Mouse (Mus musculus) layer of hippocampus, adult 9-10 months (tissue): ENCODE data around the gene Cdadc1.
"Not testable (repeated sequence)": the region's sequence is repeated elsewhere in the genome, so short reads cannot be mapped to it uniquely, and the experiment has no call there.

Source experiments
- DNase-seq: peaks from one replicate; pipeline ENCODE4 v3.0.0; 2022; ENCODE audit warnings: low spot score

Gene Cdadc1

GRCm38 (mm10) chr14:59597398-59598259 is at the start of gene Cdadc1:
Cdadc1 (minus strand) TSS chr14:59597959.
- DNase-seq: peak; percentile 98

GRCm38 (mm10) chr14:59646826-59647697 is 49.3 kb upstream of the Cdadc1 start:
- no peak for DNase-seq

GRCm38 (mm10) chr14:59644896-59645295 is 47.1 kb upstream of the Cdadc1 start:
- no peak for DNase-seq

GRCm38 (mm10) chr14:59644166-59644565 is 46.4 kb upstream of the Cdadc1 start:
- DNase-seq: no peak

GRCm38 (mm10) chr14:59643582-59643981 is 45.8 kb upstream of the Cdadc1 start:
- DNase-seq: no peak

GRCm38 (mm10) chr14:59641856-59642255 is 44.1 kb upstream of the Cdadc1 start:
- DNase-seq: no peak

- DNase-seq: no peak
These were observed 41.3 kb upstream of the Cdadc1 start for GRCm38 (mm10) chr14:59638906-59639703.

- no peak for DNase-seq
These were observed 36.2 kb upstream of the Cdadc1 start for GRCm38 (mm10) chr14:59633988-59634387.

- DNase-seq: no peak
These were observed 35.6 kb upstream of the Cdadc1 start for GRCm38 (mm10) chr14:59633295-59633898.

- DNase-seq: no peak
These were observed 34.3 kb upstream of the Cdadc1 start for GRCm38 (mm10) chr14:59632067-59632466.

GRCm38 (mm10) chr14:59630096-59630495 is 32.3 kb upstream of the Cdadc1 start:
- DNase-seq: no peak

- no peak for DNase-seq
These were observed 31.5 kb upstream of the Cdadc1 start for GRCm38 (mm10) chr14:59629308-59629707.

GRCm38 (mm10) chr14:59627823-59628222 is 30.1 kb upstream of the Cdadc1 start:
- no peak for DNase-seq

GRCm38 (mm10) chr14:59627142-59627680 is 29.5 kb upstream of the Cdadc1 start:
- no peak for DNase-seq

- DNase-seq: no peak
These were observed 29.0 kb upstream of the Cdadc1 start for GRCm38 (mm10) chr14:59626711-59627110.

- DNase-seq: no peak
These were observed 28.1 kb upstream of the Cdadc1 start for GRCm38 (mm10) chr14:59625806-59626364.

- no peak for DNase-seq
These were observed 27.5 kb upstream of the Cdadc1 start, which contains the start of gene Shisa2 for GRCm38 (mm10) chr14:59625158-59625805. Shisa2 (plus strand) TSS chr14:59625308.

GRCm38 (mm10) chr14:59624326-59624885 is 26.6 kb upstream of the Cdadc1 start:
- no peak for DNase-seq

- no peak for DNase-seq
These were observed 19.0 kb upstream of the Cdadc1 start for GRCm38 (mm10) chr14:59616802-59617201.

GRCm38 (mm10) chr14:59614149-59614548 is 16.4 kb upstream of the Cdadc1 start:
- not testable (repeated sequence) for DNase-seq
